Mouse (Mus musculus): ENCODE results near the gene Ppp1r27. TPM values are rescaled to one million over a fixed set of nuclear protein-coding genes. Genes with fewer than 3 reads are reported as not detected.
"Not testable (repeated sequence)": the region's sequence is repeated elsewhere in the genome, so short reads cannot be mapped to it uniquely, and the experiment has no call there.

Ppp1r27 gene
- total RNA-seq, 2 experiments from 2014 or later, result 156 to 183 TPM

- DNase-seq, result not testable (repeated sequence)
Measured at GRCm38 (mm10) chr11:120514262-120514661, 36.7 kb downstream of the Ppp1r27 start.

GRCm38 (mm10) chr11:120512790-120513453, 38.0 kb downstream of the Ppp1r27 start:
- no peak for DNase-seq

GRCm38 (mm10) chr11:120510375-120511030, 40.4 kb downstream of the Ppp1r27 start:
- no peak for DNase-seq

GRCm38 (mm10) chr11:120509940-120510339, 41.0 kb downstream of the Ppp1r27 start:
- DNase-seq, result no peak

GRCm38 (mm10) chr11:120508290-120508870, 42.6 kb downstream of the Ppp1r27 start:
- DNase-seq, result no peak

- no peak for DNase-seq
Measured at GRCm38 (mm10) chr11:120507611-120508289, 43.2 kb downstream of the Ppp1r27 start.

- DNase-seq, result no peak
Measured at GRCm38 (mm10) chr11:120506899-120507298, 44.0 kb downstream of the Ppp1r27 start.

- no peak for DNase-seq
Measured at GRCm38 (mm10) chr11:120505661-120506060, 45.3 kb downstream of the Ppp1r27 start.

- no peak for DNase-seq
Measured at GRCm38 (mm10) chr11:120501701-120502100, 49.2 kb downstream of the Ppp1r27 start.

- DNase-seq, result no peak
Measured at GRCm38 (mm10) chr11:120501018-120501417, 49.9 kb downstream of the Ppp1r27 start.

- no peak for DNase-seq
Measured at GRCm38 (mm10) chr11:120500357-120500756, 50.6 kb downstream of the Ppp1r27 start.

Other genes with a start within 250 kb of the Ppp1r27 start
- gene Actg1, start 202.6 kb downstream of the Ppp1r27 start, total RNA-seq (2021), result 100 to 1,000 TPM; 439 to 618 TPM
- under 1 TPM; 0.50 to 0.61 TPM for gene Fscn2, start 189.6 kb downstream of the Ppp1r27 start, total RNA-seq (2021)
- 10 to 100 TPM; 14.6 to 15.3 TPM for gene Faap100, start 172.4 kb downstream of the Ppp1r27 start, total RNA-seq (2021)
- 10 to 100 TPM; 60.6 to 66.6 TPM for gene Nploc4, start 113.4 kb downstream of the Ppp1r27 start, total RNA-seq (2021)
- gene Tspan10, start 108.5 kb downstream of the Ppp1r27 start, total RNA-seq (2021), result not detected
- gene Pde6g, start 97.6 kb downstream of the Ppp1r27 start, total RNA-seq (2021), result under 1 TPM; 0.23 to 0.41 TPM
- gene Oxld1, start 93.1 kb downstream of the Ppp1r27 start, total RNA-seq (2021), result 10 to 100 TPM; 21.2 to 24.1 TPM
- 1 to 10 TPM; 5.5 to 6.8 TPM for gene Ccdc137, start 93.0 kb downstream of the Ppp1r27 start, total RNA-seq (2021)
- gene Arl16, start 83.5 kb downstream of the Ppp1r27 start, total RNA-seq (2021), result 10 to 100 TPM; 16.1 to 17.5 TPM
- gene Mrpl12, start 66.5 kb downstream of the Ppp1r27 start, total RNA-seq (2021), result 100 to 1,000 TPM; 121 to 147 TPM
- 10 to 100 TPM in 1 of 2 experiments, 1 to 10 TPM in 1; 9.7 to 11.1 TPM for gene Slc25a10, start 59.3 kb downstream of the Ppp1r27 start, total RNA-seq (2021)
- gene Gcgr, start 20.4 kb downstream of the Ppp1r27 start, total RNA-seq (2021), result under 1 TPM; 0.09 to 0.75 TPM
- gene Mcrip1, start 1.4 kb downstream of the Ppp1r27 start, total RNA-seq (2021), result 10 to 100 TPM; 51.3 to 52.7 TPM
- 100 to 1,000 TPM; 349 to 414 TPM for gene P4hb, start 22.1 kb upstream of the Ppp1r27 start, total RNA-seq (2021)
- 100 to 1,000 TPM; 163 to 197 TPM for gene Arhgdia, start 30.5 kb upstream of the Ppp1r27 start, total RNA-seq (2021)
- 10 to 100 TPM; 72.1 to 77.3 TPM for gene Alyref, start 47.2 kb upstream of the Ppp1r27 start, total RNA-seq (2021)
- gene Anapc11, start 47.3 kb upstream of the Ppp1r27 start, total RNA-seq (2021), result 10 to 100 TPM; 60.1 to 67.6 TPM
- not detected for gene Npb, start 57.3 kb upstream of the Ppp1r27 start, total RNA-seq (2021)
- 10 to 100 TPM; 29.7 to 30.9 TPM for gene Pcyt2, start 66.8 kb upstream of the Ppp1r27 start, total RNA-seq (2021)
- 1 to 10 TPM; 6.5 to 9.2 TPM for gene Sirt7, start 74.1 kb upstream of the Ppp1r27 start, total RNA-seq (2021)
- 10 to 100 TPM; 27.6 to 39.6 TPM for gene Mafg, start 82.5 kb upstream of the Ppp1r27 start, total RNA-seq (2021)
- gene Pycr1, start 92.6 kb upstream of the Ppp1r27 start, total RNA-seq (2021), result 10 to 100 TPM; 15.1 to 18.1 TPM
- 10 to 100 TPM; 89.2 to 92.0 TPM for gene Myadml2, start 97.0 kb upstream of the Ppp1r27 start, total RNA-seq (2021)
- gene Notum, start 110.0 kb upstream of the Ppp1r27 start, total RNA-seq (2021), result 1 to 10 TPM in 1 of 2 experiments, not detected in 1; 1.2 TPM
- gene Aspscr1, start 121.8 kb upstream of the Ppp1r27 start, total RNA-seq (2021), result 10 to 100 TPM; 34.8 to 39.8 TPM
- gene Cenpx, start 162.6 kb upstream of the Ppp1r27 start, total RNA-seq (2021), result 10 to 100 TPM; 34.9 to 35.6 TPM
- 10 to 100 TPM in 1 of 2 experiments, 1 to 10 TPM in 1; 7.7 to 10.1 TPM for gene Lrrc45, start 162.8 kb upstream of the Ppp1r27 start, total RNA-seq (2021)
- gene Rac3, start 170.3 kb upstream of the Ppp1r27 start, total RNA-seq (2021), result 1 to 10 TPM; 1.8 to 2.7 TPM
- 1 to 10 TPM; 3.4 to 3.7 TPM for gene Dcxr, start 176.1 kb upstream of the Ppp1r27 start, total RNA-seq (2021)
- gene Cbr2, start 181.0 kb upstream of the Ppp1r27 start, total RNA-seq (2021), result 10 to 100 TPM in 1 of 2 experiments, 1 to 10 TPM in 1; 9.9 to 10.8 TPM
- gene Hmga1b, start 211.7 kb upstream of the Ppp1r27 start, total RNA-seq (2021), result 10 to 100 TPM; 13.3 to 15.9 TPM
- 1 to 10 TPM; 6.3 to 7.7 TPM for gene Rfng, start 233.1 kb upstream of the Ppp1r27 start, total RNA-seq (2021)
- gene Gps1, start 233.1 kb upstream of the Ppp1r27 start, total RNA-seq (2021), result 10 to 100 TPM; 57.3 to 61.5 TPM
- gene Dus1l, start 245.3 kb upstream of the Ppp1r27 start, total RNA-seq (2021), result 10 to 100 TPM; 29.9 to 34.0 TPM

Data from gastrocnemius, postnatal 10 days (tissue).